Mouse (Mus musculus): ENCODE measurements around the gene Wipf1.

The Wipf1 gene

GRCm38 (mm10) chr2:73431959-73432396, 97.6 kb downstream of the Wipf1 start:
- no peak for DNase-seq (ENCODE audit: low spot score)

DNA sequence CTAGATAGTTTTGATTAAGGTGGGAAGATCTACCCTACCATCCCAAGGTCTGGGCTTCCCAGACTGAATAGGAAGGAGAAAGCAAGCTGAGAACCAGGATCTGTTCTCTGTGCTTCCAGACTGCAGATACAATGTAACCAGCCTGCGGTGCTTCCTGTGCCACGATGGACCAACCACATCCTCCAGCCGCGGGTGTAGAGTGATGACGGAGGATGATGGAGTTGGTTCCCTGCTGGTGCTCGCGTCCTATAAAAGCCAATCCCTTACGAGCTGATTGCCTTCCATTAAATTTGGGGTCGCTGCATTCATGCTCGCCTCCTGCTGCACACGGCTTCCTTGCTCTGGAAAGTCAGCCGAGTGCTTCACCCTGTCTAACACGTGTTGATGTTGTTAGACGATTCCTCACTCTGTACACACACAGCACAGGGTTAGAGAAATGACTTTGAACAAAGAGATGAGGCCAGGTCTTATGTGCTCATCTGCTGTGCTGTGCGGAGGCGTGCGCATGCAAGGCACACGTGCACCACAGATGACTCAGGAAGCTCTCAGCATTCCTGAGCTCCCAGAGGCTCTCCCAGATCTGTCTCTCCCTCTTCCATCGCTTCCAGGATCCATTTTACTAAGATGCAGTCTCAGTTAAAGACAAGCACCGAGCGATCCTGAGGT, 100.6 kb downstream of the Wipf1 start:
- DNase-seq (ENCODE audit: low spot score), result no peak

- no peak for DNase-seq (ENCODE audit: low spot score)
These were observed 102.2 kb downstream of the Wipf1 start for GRCm38 (mm10) chr2:73427293-73427692.

DNA sequence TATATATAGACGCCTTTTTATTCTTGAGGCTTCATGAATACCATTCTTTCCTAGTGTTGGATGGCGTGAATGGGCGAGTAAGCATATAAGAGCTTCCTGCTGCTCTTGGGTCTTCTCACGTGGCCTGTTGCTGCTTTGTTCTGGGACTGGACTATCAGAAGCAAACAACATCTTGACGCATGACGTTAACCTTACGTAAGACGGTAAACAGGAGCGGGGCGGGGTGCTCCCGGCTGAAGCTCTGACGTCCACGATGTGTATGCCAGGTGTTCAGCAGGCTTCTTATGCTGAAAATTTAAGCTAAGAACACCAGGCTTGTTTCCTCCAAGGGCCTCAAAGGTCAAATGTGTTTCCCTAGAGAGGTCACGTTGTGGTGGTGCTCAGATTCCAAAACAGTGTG, 103.7 kb downstream of the Wipf1 start:
- no peak for DNase-seq (ENCODE audit: low spot score)

GRCm38 (mm10) chr2:73419730-73420129, 109.8 kb downstream of the Wipf1 start:
- DNase-seq (ENCODE audit: low spot score), result no peak

GRCm38 (mm10) chr2:73419285-73419684, 110.2 kb downstream of the Wipf1 start:
- no peak for DNase-seq (ENCODE audit: low spot score)

DNA sequence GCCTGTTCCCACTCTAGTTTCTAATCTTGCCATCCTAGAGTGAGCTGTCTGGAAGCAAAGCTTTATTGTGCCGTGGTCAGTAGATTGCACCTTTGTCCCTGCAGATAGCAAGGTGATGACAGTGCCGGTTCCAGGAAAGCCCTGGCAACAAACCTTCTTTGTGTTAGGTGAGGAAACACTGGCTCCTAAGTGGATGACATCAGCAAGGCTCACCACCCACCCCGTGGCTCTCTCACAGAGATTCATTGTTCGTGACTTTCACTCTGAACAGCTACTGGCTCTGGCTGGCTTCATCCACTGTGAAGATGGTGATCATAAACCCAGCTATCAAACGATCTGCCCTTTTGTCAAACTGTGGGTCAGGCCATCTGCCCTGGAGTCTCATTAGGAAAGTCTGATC, 113.6 kb downstream of the Wipf1 start:
- no peak for DNase-seq (ENCODE audit: low spot score)

- DNase-seq (ENCODE audit: low spot score), result no peak
These were observed 119.5 kb downstream of the Wipf1 start for GRCm38 (mm10) chr2:73410076-73410475.

DNA sequence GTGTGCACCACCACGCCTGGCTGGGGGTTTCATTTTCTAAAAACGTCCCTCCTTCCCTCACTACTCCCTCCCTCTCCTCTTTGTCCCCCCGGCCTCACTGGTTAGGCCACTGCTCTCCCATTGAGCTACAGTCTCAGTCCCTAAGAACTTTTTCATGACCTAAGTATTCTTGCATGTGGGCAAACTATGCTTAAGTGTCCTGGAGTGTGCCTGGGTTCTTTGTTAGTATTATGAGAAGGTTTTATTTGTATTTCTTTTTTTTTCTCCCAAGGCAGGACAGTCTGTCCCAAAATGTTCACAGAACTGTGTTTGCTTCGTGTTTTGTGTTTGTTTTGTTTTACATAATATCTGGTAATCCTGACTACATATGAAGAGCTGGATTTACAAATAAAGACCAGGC, 121.9 kb downstream of the Wipf1 start:
- DNase-seq (ENCODE audit: low spot score), result no peak

DNA sequence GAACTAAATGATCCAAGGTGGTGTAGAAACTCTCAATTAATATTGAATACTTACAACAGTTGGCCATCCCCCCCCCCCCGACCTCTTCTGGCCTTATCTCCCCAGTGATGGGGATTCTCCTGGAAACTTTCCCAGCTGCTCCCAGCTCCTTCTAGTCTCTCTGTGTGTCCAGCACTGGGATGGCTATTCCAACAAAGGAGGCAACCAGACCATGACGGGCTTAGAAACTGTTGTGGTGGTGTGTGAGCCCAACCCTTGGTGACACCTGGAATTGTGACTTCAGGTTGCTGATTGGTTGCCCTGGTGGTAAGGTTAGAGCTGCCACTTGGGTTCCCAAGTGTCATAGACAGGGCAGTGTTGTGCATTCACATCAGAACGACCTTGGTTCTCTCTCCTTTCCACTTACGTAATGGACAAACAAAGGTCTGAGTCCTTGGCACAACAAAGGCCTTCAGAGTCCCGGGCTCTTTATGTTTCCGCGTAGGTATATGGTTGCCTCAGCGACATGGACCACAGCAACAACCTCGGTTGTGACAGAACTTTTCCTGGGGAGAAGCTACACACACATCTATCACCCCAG, 123.1 kb downstream of the Wipf1 start:
- DNase-seq (ENCODE audit: low spot score), result no peak

DNA sequence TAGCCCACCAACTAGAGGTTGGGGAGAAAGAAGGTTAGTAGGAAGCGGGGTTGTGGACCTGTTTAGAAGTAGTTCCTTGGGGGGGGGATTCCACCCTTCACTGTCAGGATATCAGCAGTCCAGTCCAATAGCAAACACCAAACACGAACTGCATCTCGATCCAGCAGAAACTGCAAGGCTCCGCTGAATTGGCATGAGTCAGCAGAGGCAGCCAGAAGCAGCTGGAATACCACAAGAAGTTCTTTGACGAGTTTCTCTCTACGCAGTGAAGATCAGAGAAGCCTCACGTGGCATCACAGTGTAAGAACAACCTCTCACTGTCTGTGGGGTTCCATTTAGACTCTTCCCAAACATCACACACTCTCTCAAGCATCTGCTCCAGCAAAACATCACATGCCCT, 124.6 kb downstream of the Wipf1 start:
- DNase-seq (ENCODE audit: low spot score), result no peak

DNA sequence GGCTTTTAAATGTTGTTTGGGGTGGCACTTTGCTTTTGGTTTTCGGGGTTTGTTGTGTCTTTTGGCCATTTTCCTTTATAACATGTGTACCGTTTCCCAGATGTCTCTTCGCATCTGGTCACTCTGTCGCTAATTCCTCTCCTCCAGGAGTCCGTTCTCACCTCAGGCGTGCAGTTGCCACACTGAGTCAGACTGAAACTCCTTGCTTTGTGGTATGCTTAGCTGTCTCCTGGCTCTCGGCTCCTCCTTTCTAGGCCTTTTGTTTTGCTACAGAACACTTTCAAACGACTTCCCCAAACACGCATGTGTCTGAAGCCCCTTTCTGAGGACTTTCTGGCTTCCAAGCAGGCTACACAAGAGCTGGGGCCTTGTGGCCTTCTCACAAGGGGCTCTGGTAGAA, 125.1 kb downstream of the Wipf1 start:
- no peak for DNase-seq (ENCODE audit: low spot score)

DNA sequence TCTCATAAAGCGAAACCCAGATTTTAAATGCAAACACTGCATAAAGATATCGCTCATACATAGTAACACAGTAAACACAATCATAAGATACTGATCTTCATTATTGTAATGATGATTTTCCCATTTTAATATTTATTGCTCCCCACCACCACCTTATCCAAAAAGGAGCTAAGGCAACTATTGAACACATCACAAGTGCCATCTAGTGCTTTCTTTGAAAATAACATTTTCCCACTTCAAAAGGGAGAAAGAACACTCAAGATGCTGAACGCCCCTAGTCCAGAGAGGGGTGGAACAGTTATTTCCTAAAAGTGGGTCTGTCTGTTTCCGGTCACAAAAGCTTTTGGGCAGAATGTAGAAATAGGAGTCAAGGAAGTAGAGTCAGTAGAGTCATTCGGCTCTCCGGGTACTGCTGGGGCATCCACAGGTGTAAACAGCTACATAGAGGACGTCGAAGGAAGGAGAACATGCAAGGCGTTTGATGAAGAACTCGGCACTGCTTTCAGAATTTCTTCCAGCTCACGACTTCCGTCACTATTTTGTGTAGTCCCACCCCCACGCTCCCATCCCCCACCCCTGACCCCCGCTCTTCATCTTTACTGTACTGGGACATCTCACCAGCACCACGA, 126.0 kb downstream of the Wipf1 start:
- no peak for DNase-seq (ENCODE audit: low spot score)

DNA sequence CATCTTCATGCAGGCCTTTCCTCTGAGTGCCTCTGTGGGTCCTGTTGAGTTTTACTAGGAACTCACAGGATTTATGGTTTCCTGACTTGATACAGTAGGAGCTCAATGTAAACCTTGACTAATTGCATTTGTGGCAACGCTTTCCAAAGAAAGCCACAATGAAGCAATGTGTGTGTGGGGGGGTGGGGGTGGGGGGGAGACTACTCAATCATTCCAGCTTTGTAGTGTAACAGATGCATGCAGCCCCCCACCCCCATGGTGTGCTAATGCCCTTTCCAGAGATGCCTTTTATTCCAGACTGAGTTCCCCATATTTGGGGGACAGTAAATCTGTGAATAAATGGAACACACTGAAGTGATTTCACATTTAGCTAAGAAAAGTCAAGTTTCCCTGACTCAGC, 127.8 kb downstream of the Wipf1 start:
- no peak for DNase-seq (ENCODE audit: low spot score)

- DNase-seq (ENCODE audit: low spot score), result no peak
These were observed 132.1 kb downstream of the Wipf1 start for GRCm38 (mm10) chr2:73397476-73397875.

GRCm38 (mm10) chr2:73396828-73397325, 132.7 kb downstream of the Wipf1 start:
- no peak for DNase-seq (ENCODE audit: low spot score)

- no peak for DNase-seq (ENCODE audit: low spot score)
These were observed 134.0 kb downstream of the Wipf1 start for GRCm38 (mm10) chr2:73395516-73395915.

DNA sequence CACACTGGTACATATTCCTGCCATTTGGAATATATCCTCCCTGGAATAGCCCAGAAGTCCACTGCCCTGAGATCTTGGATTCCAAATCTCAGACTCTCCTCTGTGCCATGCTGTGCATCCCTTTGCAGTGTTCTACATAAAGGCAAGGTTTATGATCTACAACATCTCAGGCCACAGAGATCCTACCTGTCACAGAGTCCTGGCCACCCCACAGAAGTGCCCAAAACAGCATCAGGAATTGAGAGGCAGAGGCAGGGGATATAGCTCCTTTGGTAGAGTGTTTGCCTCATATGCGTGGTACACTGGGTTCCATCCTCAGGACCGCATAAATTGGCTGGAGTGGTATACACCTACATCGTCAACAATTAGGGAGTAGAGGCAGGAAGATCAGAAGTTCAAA, 135.1 kb downstream of the Wipf1 start:
- no peak for DNase-seq (ENCODE audit: low spot score)

DNA sequence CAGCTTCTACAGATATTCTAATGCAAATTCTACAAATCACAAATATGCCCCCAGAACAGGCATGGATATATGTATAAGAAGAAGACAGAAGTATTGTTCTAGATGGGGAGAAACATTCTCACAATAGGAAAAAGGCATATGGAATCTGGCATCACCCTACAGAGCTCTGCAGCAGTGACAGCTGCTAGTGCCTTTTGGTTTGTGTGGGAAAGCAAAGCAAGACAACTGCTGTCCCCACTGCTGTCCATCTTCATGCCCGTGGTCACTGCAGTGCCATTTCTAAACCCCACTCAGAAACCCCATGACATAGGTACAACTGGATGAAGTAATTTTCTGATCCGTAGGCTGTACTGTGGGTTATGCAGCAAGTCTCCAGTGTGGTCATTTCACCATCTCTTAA, 136.8 kb downstream of the Wipf1 start:
- DNase-seq (ENCODE audit: low spot score), result no peak

GRCm38 (mm10) chr2:73389951-73390350, 139.6 kb downstream of the Wipf1 start:
- DNase-seq (ENCODE audit: low spot score), result no peak

DNA sequence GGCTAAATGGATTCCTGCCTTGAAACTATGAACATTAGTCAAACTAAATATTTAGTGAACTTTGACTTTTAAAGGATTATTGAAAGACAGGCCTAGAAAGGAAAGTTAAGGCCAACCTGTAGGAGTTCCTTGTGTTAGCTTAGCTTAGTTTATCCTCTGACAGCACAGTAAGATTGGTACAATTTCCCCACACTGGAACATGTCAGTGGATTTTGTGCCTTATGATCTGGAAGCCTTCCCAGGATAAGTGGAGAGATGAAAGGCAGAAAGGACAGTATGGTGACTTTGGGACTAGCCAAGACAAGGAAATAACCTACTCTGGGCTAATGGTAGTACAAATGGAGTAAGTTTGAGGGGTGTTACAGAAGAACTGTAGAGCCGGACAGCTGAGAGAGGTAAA, 141.7 kb downstream of the Wipf1 start:
- no peak for DNase-seq (ENCODE audit: low spot score)

DNA sequence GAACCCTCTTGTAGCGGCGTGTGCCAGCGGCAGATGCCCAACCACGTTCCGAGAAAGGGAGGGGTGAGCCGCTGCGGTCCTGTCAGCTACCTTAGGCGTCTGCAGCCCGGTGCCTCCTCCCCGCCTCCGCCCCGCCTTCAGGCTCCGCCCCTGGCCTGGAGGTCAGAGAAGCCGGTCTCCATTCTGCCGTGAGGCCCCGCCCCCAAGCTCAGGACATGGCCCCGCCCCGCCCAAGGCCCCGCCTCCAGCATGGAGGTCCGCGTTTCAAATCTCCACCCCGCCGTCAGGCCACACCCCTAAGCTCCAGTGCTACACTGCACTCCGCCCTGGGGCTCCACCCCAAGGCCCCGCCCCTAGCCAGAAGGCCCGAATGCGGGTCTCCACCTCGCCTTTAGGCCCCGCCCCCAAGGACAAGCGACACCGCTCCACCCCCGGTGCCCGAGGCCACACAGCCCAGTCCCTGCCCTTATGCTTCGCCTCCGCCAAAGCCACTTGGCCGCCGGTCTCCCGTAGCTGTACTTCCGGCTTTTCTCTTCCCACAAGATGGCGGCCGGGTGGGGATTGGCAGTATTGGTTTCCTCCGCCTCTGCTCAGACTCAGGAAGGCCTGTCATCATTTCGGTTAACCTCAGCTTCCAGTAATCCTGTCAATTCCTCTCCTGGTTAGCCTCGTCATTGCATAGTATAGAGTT, 143.0 kb downstream of the Wipf1 start, which contains the start of gene Gpr155:
TSS of gene Gpr155 (minus strand) at position 217 of the 691 bp plus-strand sequence.
- peak; percentile 96 for DNase-seq (ENCODE audit: low spot score)

All from ovary, postnatal 10 days (tissue).